Mouse (Mus musculus) midbrain, embryonic 15.5 days (tissue): Measurements from ENCODE around the gene Snx30. TPM values are rescaled to one million over a fixed set of nuclear protein-coding genes. Genes with fewer than 3 reads are reported as not detected.

Experiments
- ATAC-seq: fragments of 200-750 bp; cut with Nextera tagmentation; replicated peaks from 2 replicates; pipeline ENCODE4 v1.8.0; 2017; ENCODE audit warnings: moderate TSS enrichment
- H3K27ac ChIP-seq: fragments of 300-500 bp; sonication (generic); 2 replicates; pipeline ENCODE4 v1.5.1; 2015; ENCODE audit warnings: mild to moderate bottlenecking, inconsistent platforms
- H3K27me3 ChIP-seq: fragments of 300-500 bp; sonication (generic); replicated peaks from 2 replicates; pipeline ENCODE4 v1.6.1; 2015; ENCODE audit warnings: inconsistent platforms
- H3K36me3 ChIP-seq: fragments of 300-500 bp; sonication (generic); replicated peaks from 2 replicates; pipeline ENCODE4 v1.6.1; 2015; ENCODE audit warnings: inconsistent platforms
- H3K4me1 ChIP-seq: fragments of 300-500 bp; sonication (generic); 2 replicates; pipeline ENCODE4 v1.6.1; 2015; ENCODE audit warnings: inconsistent platforms
- H3K4me2 ChIP-seq: fragments of 300-500 bp; sonication (generic); 2 replicates; pipeline ENCODE4 v1.6.1; 2015; ENCODE audit warnings: inconsistent platforms, mild to moderate bottlenecking, moderate library complexity
- H3K4me3 ChIP-seq: fragments of 300-500 bp; sonication (generic); 2 replicates; pipeline ENCODE4 v1.5.1; 2015; ENCODE audit warnings: mild to moderate bottlenecking, inconsistent platforms
- H3K9ac ChIP-seq: fragments of 300-500 bp; sonication (generic); 2 replicates; pipeline ENCODE4 v1.6.1; 2015; ENCODE audit warnings: mild to moderate bottlenecking, inconsistent platforms
- H3K9me3 ChIP-seq: fragments of 300-500 bp; sonication (generic); 2 replicates; pipeline ENCODE4 v1.6.1; 2016; ENCODE audit warnings: inconsistent platforms
- WGBS: fragments of 180-500 bp; shearing (Covaris S2); methylation state at CpG from one replicate; pipeline ENCODE4 v1.1.7; 2015; ENCODE audit warnings: mixed read lengths; 5-methylcytosine and 5-hydroxymethylcytosine counted together
- polyA plus RNA-seq: library from polyadenylated mRNA; unstranded; fragments of >200 nt; fragmentation: Nextera tagmentation; extraction: Ambion mirVana; gene quantifications from 2 replicates; pipeline ENCODE4 v1.2.1, GENCODE M21; 2015

The Snx30 gene
- polyA plus RNA-seq, 1 experiment from 2014 or later, result 22.4 TPM

DNA sequence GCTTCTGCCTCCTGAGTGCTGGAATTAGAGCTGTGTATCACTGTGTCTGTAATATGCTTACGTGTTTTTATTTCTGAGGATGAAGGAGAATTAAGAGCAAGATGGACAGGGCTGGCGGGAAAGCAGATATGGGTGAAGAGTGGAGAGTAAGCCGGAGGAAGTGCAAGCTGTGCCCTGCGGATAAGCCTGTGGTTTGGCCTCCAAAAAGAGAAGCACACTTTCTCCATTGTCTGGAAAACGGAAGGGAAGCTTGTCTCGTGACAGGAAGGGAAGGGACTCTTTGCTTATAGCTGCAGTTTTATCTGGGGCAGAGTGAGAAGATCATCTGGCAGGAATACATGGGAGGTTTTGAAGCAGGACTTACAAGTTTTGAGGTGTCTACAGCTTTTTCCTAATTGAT, 58.2 kb downstream of the Snx30 start:
- H3K27ac ChIP-seq, result no peak overlapping the region
- H3K27me3 ChIP-seq, result no peaks in the 10 kb centered on the region
- WGBS, result 71% methylated on average over 6 of the region's 6 CpGs
- no peaks in the 10 kb centered on the region for H3K9me3 ChIP-seq
- H3K36me3 ChIP-seq, result no peaks in the 10 kb centered on the region
- H3K9ac ChIP-seq, result no peak overlapping the region
- no peak overlapping the region for H3K4me2 ChIP-seq
- no peak for ATAC-seq
- H3K4me3 ChIP-seq, result no peak overlapping the region
- peaks cover 7% of the 10 kb centered on the region; the same call in 1 of the 2 replicates for H3K4me1 ChIP-seq

DNA sequence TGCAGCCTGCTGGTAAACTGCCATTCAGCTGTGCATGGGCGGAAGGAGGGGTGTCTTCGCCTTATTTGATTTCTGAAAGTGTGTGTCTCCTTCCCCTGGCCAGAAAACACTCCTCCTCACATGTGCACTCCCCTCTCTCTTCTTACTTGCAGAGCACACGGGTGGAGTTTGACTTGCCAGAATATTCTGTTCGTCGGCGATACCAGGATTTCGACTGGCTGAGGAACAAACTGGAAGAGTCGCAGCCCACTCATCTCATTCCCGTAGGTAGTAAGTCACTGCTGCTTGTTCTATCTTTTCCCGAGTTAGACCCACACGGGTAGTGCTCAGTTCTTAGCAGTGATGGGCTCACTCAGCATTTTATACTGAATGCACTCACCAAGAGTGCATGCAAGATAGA, 62.4 kb downstream of the Snx30 start:
- no peak overlapping the region for H3K9ac ChIP-seq
- no peaks in the 10 kb centered on the region for H3K36me3 ChIP-seq
- H3K27ac ChIP-seq, result no peak overlapping the region
- H3K27me3 ChIP-seq, result no peaks in the 10 kb centered on the region
- H3K9me3 ChIP-seq, result no peaks in the 10 kb centered on the region
- 90% methylated on average over 11 of the region's 11 CpGs for WGBS
- H3K4me3 ChIP-seq, result no peak overlapping the region
- ATAC-seq, result no peak
- H3K4me1 ChIP-seq, result no peaks in the 10 kb centered on the region
- no peak overlapping the region for H3K4me2 ChIP-seq

- no peak overlapping the region for H3K27ac ChIP-seq
- H3K4me1 ChIP-seq, result no peaks in the 10 kb centered on the region
- no peaks in the 10 kb centered on the region for H3K27me3 ChIP-seq
- no peaks in the 10 kb centered on the region for H3K36me3 ChIP-seq
- 71% methylated on average over 6 of the region's 6 CpGs for WGBS
- ATAC-seq, result no peak
- no peak overlapping the region for H3K9ac ChIP-seq
- H3K4me2 ChIP-seq, result no peak overlapping the region
- H3K9me3 ChIP-seq, result no peaks in the 10 kb centered on the region
- H3K4me3 ChIP-seq, result no peak overlapping the region
Observed at GRCm38 (mm10) chr4:59869488-59870057, 63.9 kb downstream of the Snx30 start.

- no peak overlapping the region for H3K27ac ChIP-seq
- H3K36me3 ChIP-seq, result no peaks in the 10 kb centered on the region
- no peak overlapping the region for H3K9ac ChIP-seq
- H3K4me3 ChIP-seq, result no peak overlapping the region
- no peak for ATAC-seq
- H3K4me2 ChIP-seq, result no peak overlapping the region
- H3K27me3 ChIP-seq, result no peaks in the 10 kb centered on the region
- WGBS, result 88% methylated on average over 6 of the region's 6 CpGs
- no peaks in the 10 kb centered on the region for H3K9me3 ChIP-seq
- H3K4me1 ChIP-seq, result no peaks in the 10 kb centered on the region
Observed at GRCm38 (mm10) chr4:59870433-59870832, 64.8 kb downstream of the Snx30 start.

- no peak overlapping the region for H3K9ac ChIP-seq
- H3K27me3 ChIP-seq, result no peaks in the 10 kb centered on the region
- WGBS, result 63% methylated on average over 9 of the region's 9 CpGs
- no peak overlapping the region for H3K4me3 ChIP-seq
- no peak overlapping the region for H3K4me2 ChIP-seq
- H3K4me1 ChIP-seq, result no peaks in the 10 kb centered on the region
- H3K9me3 ChIP-seq, result no peaks in the 10 kb centered on the region
- ATAC-seq, result peak; percentile 79
- no peaks in the 10 kb centered on the region for H3K36me3 ChIP-seq
- no peak overlapping the region for H3K27ac ChIP-seq
Observed at GRCm38 (mm10) chr4:59870859-59871591, 65.4 kb downstream of the Snx30 start.

DNA sequence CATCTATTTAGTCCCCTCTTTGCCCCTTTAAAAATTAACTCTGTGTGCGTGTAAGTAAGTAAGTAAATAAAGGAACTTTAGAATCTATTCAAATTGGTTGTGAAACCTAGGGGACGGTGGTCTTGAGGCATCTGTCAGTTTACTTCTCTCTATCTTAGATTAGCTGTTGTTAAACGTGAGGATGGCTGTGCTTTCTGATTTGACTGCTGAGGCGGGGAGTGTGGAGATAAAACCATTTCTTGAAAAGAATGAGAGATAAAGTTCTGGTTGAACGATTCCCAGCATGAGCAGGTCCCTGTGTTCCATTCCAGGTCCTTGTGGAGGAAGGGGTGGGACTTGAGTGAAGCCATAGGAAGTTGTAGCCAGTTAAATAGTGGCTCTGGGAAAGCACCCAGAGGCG, 67.6 kb downstream of the Snx30 start:
- Histone ChIP-seq H3K4me3 (no peak overlapping the region), H3K27ac (no peak overlapping the region), H3K9ac (no peak overlapping the region), H3K36me3 (no peaks in the 10 kb centered on the region), H3K27me3 (no peaks in the 10 kb centered on the region), H3K4me2 (no peak overlapping the region), H3K4me1 (no peaks in the 10 kb centered on the region), H3K9me3 (no peaks in the 10 kb centered on the region)
- WGBS, result 23% methylated on average over 6 of the region's 6 CpGs
- ATAC-seq, result no peak

GRCm38 (mm10) chr4:59873830-59874229, 68.2 kb downstream of the Snx30 start:
- Histone ChIP-seq H3K27me3 (no peaks in the 10 kb centered on the region), H3K4me1 (no peaks in the 10 kb centered on the region), H3K9ac (no peak overlapping the region), H3K4me3 (no peak overlapping the region), H3K27ac (no peak overlapping the region), H3K4me2 (no peak overlapping the region), H3K36me3 (no peaks in the 10 kb centered on the region), H3K9me3 (no peaks in the 10 kb centered on the region)
- 40% methylated on average over 5 of the region's 5 CpGs for WGBS
- no peak for ATAC-seq

DNA sequence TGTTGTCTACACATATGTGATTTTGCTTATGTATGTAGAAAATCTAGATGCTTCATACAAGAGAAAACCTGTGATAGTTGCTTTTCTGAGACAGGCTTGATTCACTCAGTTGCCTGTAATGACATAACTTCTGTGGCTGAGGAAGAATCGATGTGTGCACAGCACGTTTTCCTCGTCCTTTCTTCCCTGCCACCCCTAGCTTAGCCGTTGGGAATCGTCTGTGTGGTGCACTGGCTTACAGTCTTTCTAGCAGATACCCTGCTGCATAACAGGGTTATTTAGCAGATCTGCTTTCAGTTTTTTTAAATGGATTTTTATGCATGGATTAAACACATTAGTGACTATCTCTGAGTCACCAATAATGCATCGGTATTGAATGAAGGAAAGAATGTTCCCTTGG, 70.9 kb downstream of the Snx30 start:
- no peaks in the 10 kb centered on the region for H3K36me3 ChIP-seq
- no peak overlapping the region for H3K9ac ChIP-seq
- H3K4me1 ChIP-seq, result no peaks in the 10 kb centered on the region
- H3K27me3 ChIP-seq, result no peaks in the 10 kb centered on the region
- WGBS, result 56% methylated on average over 6 of the region's 6 CpGs
- ATAC-seq, result no peak
- H3K9me3 ChIP-seq, result no peaks in the 10 kb centered on the region
- no peak overlapping the region for H3K4me2 ChIP-seq
- no peak overlapping the region for H3K4me3 ChIP-seq
- no peak overlapping the region for H3K27ac ChIP-seq

- Histone ChIP-seq H3K4me3 (no peak overlapping the region), H3K4me1 (no peaks in the 10 kb centered on the region), H3K4me2 (no peak overlapping the region), H3K27me3 (no peaks in the 10 kb centered on the region), H3K9ac (no peak overlapping the region), H3K27ac (no peak overlapping the region), H3K9me3 (no peaks in the 10 kb centered on the region), H3K36me3 (no peaks in the 10 kb centered on the region; the same call in 1 of the 2 replicates)
- WGBS, result 47% methylated on average over 2 of the region's 2 CpGs
- no peak for ATAC-seq
Observed at GRCm38 (mm10) chr4:59877025-59877424, 71.4 kb downstream of the Snx30 start.

GRCm38 (mm10) chr4:59878595-59878994, 73.0 kb downstream of the Snx30 start:
- Histone ChIP-seq H3K4me1 (no peaks in the 10 kb centered on the region), H3K27me3 (no peaks in the 10 kb centered on the region), H3K27ac (no peak overlapping the region), H3K4me2 (no peak overlapping the region), H3K9me3 (no peaks in the 10 kb centered on the region), H3K36me3 (peaks cover 3% of the 10 kb centered on the region; the same call in 1 of the 2 replicates), H3K4me3 (no peak overlapping the region), H3K9ac (no peak overlapping the region)
- 93% methylated on average over 8 of the region's 8 CpGs for WGBS
- ATAC-seq, result no peak

DNA sequence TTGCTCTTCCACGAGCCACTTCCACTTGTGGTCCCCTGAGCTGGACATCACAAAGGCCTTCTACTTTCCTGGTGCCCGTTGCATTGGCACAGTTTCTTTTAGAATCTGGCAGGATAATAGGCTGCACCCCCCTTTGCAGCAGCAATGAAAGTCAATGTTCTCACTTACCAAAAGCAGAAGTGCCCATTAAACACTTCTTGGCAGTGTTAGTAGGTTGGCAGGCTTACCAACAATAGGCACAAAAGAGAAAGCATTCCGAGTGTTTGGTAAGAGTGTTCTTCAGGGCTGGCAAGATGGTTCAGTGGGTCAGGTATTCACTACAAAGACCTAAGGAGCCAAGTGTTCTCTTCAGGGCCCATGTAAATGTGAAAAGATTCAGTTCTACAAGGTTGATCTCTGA, 73.8 kb downstream of the Snx30 start:
- Histone ChIP-seq H3K4me2 (no peak overlapping the region), H3K36me3 (peaks cover 3% of the 10 kb centered on the region; the same call in 1 of the 2 replicates), H3K9ac (no peak overlapping the region), H3K4me3 (no peak overlapping the region), H3K4me1 (no peaks in the 10 kb centered on the region), H3K27me3 (no peaks in the 10 kb centered on the region), H3K9me3 (no peaks in the 10 kb centered on the region), H3K27ac (no peak overlapping the region)
- no peak for ATAC-seq
- 74% methylated on average over 3 of the region's 3 CpGs for WGBS

DNA sequence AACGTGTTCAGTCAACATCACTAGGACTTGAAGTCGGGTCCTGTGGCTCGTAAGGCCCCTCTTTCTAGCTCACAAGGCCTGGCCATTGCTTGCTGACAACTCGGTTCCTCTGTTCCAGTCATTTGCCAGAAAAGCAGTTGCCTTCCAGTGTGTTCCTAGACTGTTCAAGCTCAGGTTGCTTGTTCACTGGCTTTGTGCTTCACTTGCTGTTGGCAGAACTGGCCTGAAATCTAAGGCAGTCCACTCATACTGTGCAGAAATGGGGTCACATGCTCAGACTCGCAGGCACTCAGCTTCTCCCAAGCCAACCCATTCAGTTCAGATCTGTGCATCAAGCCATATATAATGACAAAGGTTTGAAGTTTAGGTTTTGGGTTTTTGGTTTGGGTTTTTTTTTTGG, 75.1 kb downstream of the Snx30 start:
- H3K4me3 ChIP-seq, result no peak overlapping the region
- WGBS, result 91% methylated on average over 5 of the region's 5 CpGs
- H3K27me3 ChIP-seq, result no peaks in the 10 kb centered on the region
- H3K9me3 ChIP-seq, result no peaks in the 10 kb centered on the region
- no peak overlapping the region for H3K27ac ChIP-seq
- H3K36me3 ChIP-seq, result peaks cover 3% of the 10 kb centered on the region; the same call in 1 of the 2 replicates
- H3K4me1 ChIP-seq, result no peaks in the 10 kb centered on the region
- H3K9ac ChIP-seq, result no peak overlapping the region
- ATAC-seq, result no peak
- H3K4me2 ChIP-seq, result no peak overlapping the region

- no peaks in the 10 kb centered on the region for H3K4me1 ChIP-seq
- H3K4me3 ChIP-seq, result no peak overlapping the region
- H3K27me3 ChIP-seq, result no peaks in the 10 kb centered on the region
- peaks cover 3% of the 10 kb centered on the region; the same call in 1 of the 2 replicates for H3K36me3 ChIP-seq
- H3K9me3 ChIP-seq, result no peaks in the 10 kb centered on the region
- no peak for ATAC-seq
- no peak overlapping the region for H3K27ac ChIP-seq
- H3K9ac ChIP-seq, result no peak overlapping the region
- H3K4me2 ChIP-seq, result no peak overlapping the region
- WGBS, result 94% methylated on average over 2 of the region's 2 CpGs
Observed at GRCm38 (mm10) chr4:59881210-59881609, 75.6 kb downstream of the Snx30 start.
